Mouse (Mus musculus) inflammation-experienced regulatory T-cells, adult 6 months (primary cell): Measurements from ENCODE around the gene Arhgap40. TPM values are rescaled to one million over a fixed set of nuclear protein-coding genes. Genes with fewer than 3 reads are reported as not detected.

Experiments used
- ATAC-seq: one replicate; pipeline ENCODE4 v1.8.0; 2017
- polyA plus RNA-seq, 3 experiments: library from polyadenylated mRNA; unstranded; fragments of 100-300 nt; shearing (Covaris generic); gene quantifications; one replicate each; pipeline ENCODE4 v1.2.1; 2017

The Arhgap40 gene
- not detected for polyA plus RNA-seq

GRCm38 (mm10) chr2:158512528-158512927, at the start of gene Arhgap40:
Gene Arhgap40, plus strand, starts transcription at chr2:158512796.
- no peak for ATAC-seq

GRCm38 (mm10) chr2:158474159-158474558, 38.4 kb upstream of the Arhgap40 start:
- ATAC-seq = no peak

- ATAC-seq = no peak
These were observed 35.0 kb upstream of the Arhgap40 start for GRCm38 (mm10) chr2:158477640-158478039.

GRCm38 (mm10) chr2:158498457-158498856, 14.1 kb upstream of the Arhgap40 start:
- ATAC-seq = no peak

- no peak for ATAC-seq
These were observed 10.5 kb upstream of the Arhgap40 start, which contains the start of gene Adig for GRCm38 (mm10) chr2:158501836-158502812. Gene Adig, plus strand, starts transcription at chr2:158502612.

GRCm38 (mm10) chr2:158503226-158503625, 9.4 kb upstream of the Arhgap40 start:
- ATAC-seq = no peak

GRCm38 (mm10) chr2:158503671-158504070, 8.9 kb upstream of the Arhgap40 start:
- ATAC-seq = no peak

GRCm38 (mm10) chr2:158506475-158506874, 6.1 kb upstream of the Arhgap40 start:
- no peak for ATAC-seq

GRCm38 (mm10) chr2:158507046-158507445, 5.5 kb upstream of the Arhgap40 start:
- ATAC-seq = no peak

GRCm38 (mm10) chr2:158510665-158511064, 1.9 kb upstream of the Arhgap40 start:
- ATAC-seq = no peak

GRCm38 (mm10) chr2:158513821-158514336, 1.3 kb downstream of the Arhgap40 start:
- ATAC-seq = no peak

- no peak for ATAC-seq
These were observed 6.0 kb downstream of the Arhgap40 start for GRCm38 (mm10) chr2:158518583-158518982.

GRCm38 (mm10) chr2:158519071-158519470, 6.5 kb downstream of the Arhgap40 start:
- ATAC-seq = no peak

GRCm38 (mm10) chr2:158519800-158520199, 7.2 kb downstream of the Arhgap40 start:
- ATAC-seq = no peak

- ATAC-seq = no peak
These were observed 10.5 kb downstream of the Arhgap40 start for GRCm38 (mm10) chr2:158523060-158523459.

GRCm38 (mm10) chr2:158524129-158524860, 11.7 kb downstream of the Arhgap40 start:
- no peak for ATAC-seq

- peak; percentile 63 for ATAC-seq
These were observed 21.5 kb downstream of the Arhgap40 start for GRCm38 (mm10) chr2:158534090-158534489.

- no peak for ATAC-seq
These were observed 22.0 kb downstream of the Arhgap40 start for GRCm38 (mm10) chr2:158534559-158534958.

- ATAC-seq = no peak
These were observed 27.1 kb downstream of the Arhgap40 start for GRCm38 (mm10) chr2:158539433-158540305.

GRCm38 (mm10) chr2:158541286-158541685, 28.7 kb downstream of the Arhgap40 start:
- no peak for ATAC-seq

GRCm38 (mm10) chr2:158545266-158545665, 32.7 kb downstream of the Arhgap40 start:
- no peak for ATAC-seq

GRCm38 (mm10) chr2:158546751-158547150, 34.2 kb downstream of the Arhgap40 start:
- peak; percentile 72 for ATAC-seq
